Mouse (Mus musculus) ES-E14 (cell line): ENCODE data around the gene Adora1. TPM values are rescaled to one million over a fixed set of nuclear protein-coding genes. Genes with fewer than 3 reads are reported as not detected.

ENCODE experiments used
- DNase-seq: peaks from one replicate; pipeline ENCODE4 v3.0.0-alpha.2; 2013; ENCODE audit warnings: low read depth, low spot score
- H3K27ac ChIP-seq: 2 replicates; pipeline ENCODE4 v1.5.1; 2012; ENCODE audit warnings: low read depth, mild to moderate bottlenecking, low read length, moderate library complexity, mixed read lengths; ENCODE audit not compliant: poor library complexity, insufficient read depth, severe bottlenecking
- H3K36me3 ChIP-seq: 2 replicates; pipeline ENCODE4 v1.6.1; 2012; ENCODE audit warnings: mild to moderate bottlenecking, low read length, moderate library complexity, mixed read lengths; ENCODE audit not compliant: control insufficient read depth, poor library complexity, insufficient read depth, severe bottlenecking
- H3K4me1 ChIP-seq, 2 experiments: fragments of 150-350 bp in 1 of 2; sonication (generic) in 1 of 2; 2 replicates each; pipeline ENCODE4 v1.6.1; 2012; ENCODE audit warnings: low read length in 2 of 2, mild to moderate bottlenecking in 1 of 2, mixed read lengths in 1 of 2; ENCODE audit not compliant: control insufficient read depth in 2 of 2, insufficient read depth in 2 of 2, poor library complexity in 1 of 2
- H3K4me3 ChIP-seq, 2 experiments: fragments of 150-350 bp in 1 of 2; sonication (generic) in 1 of 2; 2 replicates each; pipeline ENCODE4 v1.5.1; 2012; ENCODE audit warnings: low read length in 2 of 2, low read depth in 1 of 2, mild to moderate bottlenecking in 1 of 2, mixed read lengths in 1 of 2; ENCODE audit not compliant: insufficient read depth in 1 of 2, poor library complexity in 1 of 2, severe bottlenecking in 1 of 2
- H3K9ac ChIP-seq: 2 replicates; pipeline ENCODE4 v1.6.1; 2012; ENCODE audit warnings: low read depth, mild to moderate bottlenecking, low read length, mixed read lengths; ENCODE audit not compliant: poor library complexity, insufficient read depth, severe bottlenecking
- H3K9me3 ChIP-seq: fragments of 150-350 bp; sonication (generic); 2 replicates; pipeline ENCODE4 v1.6.1; 2012; ENCODE audit warnings: low read depth, mild to moderate bottlenecking, low read length; ENCODE audit not compliant: control insufficient read depth, insufficient read depth
- CHD2 ChIP-seq: IDR thresholded peaks from 2 replicates; pipeline ENCODE4 v1.6.1; 2014; ENCODE audit warnings: mild to moderate bottlenecking, low read depth, low read length, inconsistent platforms
- HCFC1 ChIP-seq: IDR thresholded peaks from 2 replicates; pipeline ENCODE4 v1.6.1; 2012; ENCODE audit warnings: low read length, inconsistent platforms, borderline replicate concordance; ENCODE audit not compliant: insufficient read depth
- MAFK ChIP-seq: IDR thresholded peaks from 2 replicates; pipeline ENCODE4 v1.6.1; 2014; ENCODE audit warnings: mild to moderate bottlenecking, low read depth, low read length, inconsistent platforms; ENCODE audit not compliant: insufficient read depth
- ZC3H11A ChIP-seq: IDR thresholded peaks from 2 replicates; pipeline ENCODE4 v1.6.1; 2012; ENCODE audit warnings: low read depth, mild to moderate bottlenecking, inconsistent platforms, low read length, borderline replicate concordance
- ZNF384 ChIP-seq: IDR thresholded peaks from 2 replicates; pipeline ENCODE4 v1.6.1; 2012; ENCODE audit warnings: low read depth, low read length, inconsistent platforms
- in situ Hi-C, 2 experiments: fragments of 600-800 bp; cut with MboI; formaldehyde crosslinking; loops; one replicate each; pipeline ENCODE4 v1.15.1; 2025; ENCODE audit warnings: low sequenced_read_pairs in 2 of 2, inconsistent platforms in 1 of 2; ENCODE audit not compliant: unreplicated experiment in 2 of 2
- total RNA-seq: library from RNA; depleted of rRNA; stranded (reverse); fragments of 300-350 nt; gene quantifications from 2 replicates; pipeline ENCODE4 v1.2.3, GENCODE M21; 2012

Adora1 gene
- total RNA-seq, 1 experiment, result 0.58 TPM

- Histone ChIP-seq H3K4me3 (no peak overlapping the region), H3K9ac (no peak overlapping the region), H3K27ac (no peak overlapping the region), H3K36me3 (no peaks in the 10 kb centered on the region), H3K4me1 (peaks cover 4 to 25% of the 10 kb centered on the region in 2 experiments; a peak in 3 of 4 replicates), H3K9me3 (no peaks in the 10 kb centered on the region)
- DNase-seq, result no peak
- in situ Hi-C loops, result no loop called here
- TF ChIP-seq CHD2 (no peak), MAFK (no peak), ZNF384 (no peak), HCFC1 (no peak), ZC3H11A (no peak)
Observed at GRCm38 (mm10) chr1:134215751-134216628, 19.2 kb downstream of the Adora1 start.

- peaks cover 4 to 32% of the 10 kb centered on the region in 2 experiments; a peak in 3 of 4 replicates for H3K4me1 ChIP-seq
- in situ Hi-C loops, result no loop called here
- H3K4me3 ChIP-seq, result no peak overlapping the region
- no peak for DNase-seq
- TF ChIP-seq HCFC1 (no peak), MAFK (no peak), ZC3H11A (no peak), ZNF384 (no peak), CHD2 (no peak)
- no peaks in the 10 kb centered on the region for H3K36me3 ChIP-seq
- no peak overlapping the region for H3K9ac ChIP-seq
- H3K9me3 ChIP-seq, result no peaks in the 10 kb centered on the region
- no peak overlapping the region for H3K27ac ChIP-seq
Observed at GRCm38 (mm10) chr1:134215059-134215458, 20.2 kb downstream of the Adora1 start.

GRCm38 (mm10) chr1:134213405-134213804 lies 21.8 kb downstream of the Adora1 start:
- no peak for TF ChIP-seq ZNF384
- no peak for TF ChIP-seq MAFK
- TF ChIP-seq ZC3H11A, result no peak
- no peak for TF ChIP-seq CHD2
- no peak for TF ChIP-seq HCFC1
- DNase-seq, result no peak
- Histone ChIP-seq H3K4me3 (no peak overlapping the region), H3K4me1 (peaks cover 4 to 31% of the 10 kb centered on the region in 2 experiments; a peak in 3 of 4 replicates), H3K9me3 (no peaks in the 10 kb centered on the region), H3K27ac (no peak overlapping the region), H3K36me3 (no peaks in the 10 kb centered on the region), H3K9ac (no peak overlapping the region)
- in situ Hi-C loops, result no loop called here

- no peak for TF ChIP-seq CHD2
- TF ChIP-seq ZNF384, result no peak
- TF ChIP-seq ZC3H11A, result no peak
- TF ChIP-seq MAFK, result no peak
- no peak for TF ChIP-seq HCFC1
- no peak overlapping the region for H3K27ac ChIP-seq
- in situ Hi-C loops, result no loop called here
- no peaks in the 10 kb centered on the region for H3K9me3 ChIP-seq
- H3K4me3 ChIP-seq, result no peak overlapping the region
- H3K9ac ChIP-seq, result no peak overlapping the region
- no peak for DNase-seq
- peaks cover 4 to 24% of the 10 kb centered on the region in 2 experiments; a peak in 3 of 4 replicates for H3K4me1 ChIP-seq
- H3K36me3 ChIP-seq, result no peaks in the 10 kb centered on the region
Observed at GRCm38 (mm10) chr1:134212351-134212750, 22.9 kb downstream of the Adora1 start.
